Mouse (Mus musculus) neural tube, embryonic 13.5 days (tissue): Measurements from ENCODE around the gene Nr1i3. TPM values are rescaled to one million over a fixed set of nuclear protein-coding genes. Genes with fewer than 3 reads are reported as not detected.

ENCODE experiments used
- ATAC-seq: fragments of 200-750 bp; cut with Nextera tagmentation; 2 replicates; pipeline ENCODE4 v1.8.0; 2017; ENCODE audit warnings: low read depth, mild to moderate bottlenecking, moderate TSS enrichment, moderate library complexity
- H3K27ac ChIP-seq: fragments of 300-500 bp; sonication (generic); replicated peaks from 2 replicates; pipeline ENCODE4 v1.5.1; 2015; ENCODE audit warnings: moderate library complexity, mild to moderate bottlenecking, inconsistent platforms
- H3K27me3 ChIP-seq: fragments of 300-500 bp; sonication (generic); 2 replicates; pipeline ENCODE4 v1.6.1; 2015; ENCODE audit warnings: mild to moderate bottlenecking, inconsistent platforms
- H3K36me3 ChIP-seq: fragments of 300-500 bp; sonication (generic); 2 replicates; pipeline ENCODE4 v1.6.1; 2015; ENCODE audit warnings: mild to moderate bottlenecking, inconsistent platforms
- H3K4me1 ChIP-seq: fragments of 300-500 bp; sonication (generic); replicated peaks from 2 replicates; pipeline ENCODE4 v1.6.1; 2015; ENCODE audit warnings: inconsistent platforms
- H3K4me2 ChIP-seq: fragments of 300-500 bp; sonication (generic); 2 replicates; pipeline ENCODE4 v1.6.1; 2015; ENCODE audit warnings: inconsistent platforms, mild to moderate bottlenecking, moderate library complexity
- H3K4me3 ChIP-seq: fragments of 300-500 bp; sonication (generic); 2 replicates; pipeline ENCODE4 v1.5.1; 2015; ENCODE audit warnings: mild to moderate bottlenecking, inconsistent platforms
- H3K9ac ChIP-seq: fragments of 300-500 bp; sonication (generic); 2 replicates; pipeline ENCODE4 v1.6.1; 2015; ENCODE audit warnings: moderate library complexity, mild to moderate bottlenecking, inconsistent platforms
- H3K9me3 ChIP-seq: fragments of 300-500 bp; sonication (generic); 2 replicates; pipeline ENCODE4 v1.6.1; 2016; ENCODE audit warnings: inconsistent platforms
- WGBS: fragments of 180-500 bp; shearing (Covaris S2); methylation state at CpG from one replicate; pipeline ENCODE4 v1.1.7; 2015; 5-methylcytosine and 5-hydroxymethylcytosine counted together
- polyA plus RNA-seq: library from polyadenylated mRNA; unstranded; fragments of >200 nt; fragmentation: Nextera tagmentation; extraction: Ambion mirVana; gene quantifications from 2 replicates; pipeline ENCODE4 v1.2.1, GENCODE M21; 2015

The Nr1i3 gene
- polyA plus RNA-seq, 1 experiment from 2014 or later, result 0.22 TPM

- ATAC-seq, result no peak
- H3K4me3 ChIP-seq, result no peak overlapping the region
- no peaks in the 10 kb centered on the region for H3K36me3 ChIP-seq
- H3K9ac ChIP-seq, result no peak overlapping the region
- no peak overlapping the region for H3K27ac ChIP-seq
- H3K27me3 ChIP-seq, result peaks cover 33% of the 10 kb centered on the region
- H3K9me3 ChIP-seq, result no peaks in the 10 kb centered on the region
- H3K4me2 ChIP-seq, result no peak overlapping the region
- H3K4me1 ChIP-seq, result peaks cover 6% of the 10 kb centered on the region
- WGBS, result 92% methylated on average over 1 of the region's 1 CpGs
Observed at GRCm38 (mm10) chr1:171200769-171201168, 13.0 kb upstream of the Nr1i3 start.

GRCm38 (mm10) chr1:171203471-171204248, 10.1 kb upstream of the Nr1i3 start:
- H3K9me3 ChIP-seq, result no peaks in the 10 kb centered on the region
- no peaks in the 10 kb centered on the region for H3K36me3 ChIP-seq
- H3K4me1 ChIP-seq, result no peaks in the 10 kb centered on the region
- H3K4me2 ChIP-seq, result no peak overlapping the region
- no peak overlapping the region for H3K9ac ChIP-seq
- H3K27ac ChIP-seq, result no peak overlapping the region
- peaks cover 12% of the 10 kb centered on the region for H3K27me3 ChIP-seq
- 66% methylated on average over 10 of the region's 11 CpGs for WGBS
- H3K4me3 ChIP-seq, result no peak overlapping the region
- ATAC-seq, result no peak

GRCm38 (mm10) chr1:171204249-171204644, 9.5 kb upstream of the Nr1i3 start:
- Histone ChIP-seq H3K27me3 (peaks cover 6% of the 10 kb centered on the region), H3K9me3 (no peaks in the 10 kb centered on the region), H3K27ac (no peak overlapping the region), H3K9ac (no peak overlapping the region), H3K4me1 (no peaks in the 10 kb centered on the region), H3K36me3 (no peaks in the 10 kb centered on the region), H3K4me2 (no peak overlapping the region), H3K4me3 (no peak overlapping the region)
- ATAC-seq, result no peak
- WGBS, result 76% methylated on average over 7 of the region's 7 CpGs

DNA sequence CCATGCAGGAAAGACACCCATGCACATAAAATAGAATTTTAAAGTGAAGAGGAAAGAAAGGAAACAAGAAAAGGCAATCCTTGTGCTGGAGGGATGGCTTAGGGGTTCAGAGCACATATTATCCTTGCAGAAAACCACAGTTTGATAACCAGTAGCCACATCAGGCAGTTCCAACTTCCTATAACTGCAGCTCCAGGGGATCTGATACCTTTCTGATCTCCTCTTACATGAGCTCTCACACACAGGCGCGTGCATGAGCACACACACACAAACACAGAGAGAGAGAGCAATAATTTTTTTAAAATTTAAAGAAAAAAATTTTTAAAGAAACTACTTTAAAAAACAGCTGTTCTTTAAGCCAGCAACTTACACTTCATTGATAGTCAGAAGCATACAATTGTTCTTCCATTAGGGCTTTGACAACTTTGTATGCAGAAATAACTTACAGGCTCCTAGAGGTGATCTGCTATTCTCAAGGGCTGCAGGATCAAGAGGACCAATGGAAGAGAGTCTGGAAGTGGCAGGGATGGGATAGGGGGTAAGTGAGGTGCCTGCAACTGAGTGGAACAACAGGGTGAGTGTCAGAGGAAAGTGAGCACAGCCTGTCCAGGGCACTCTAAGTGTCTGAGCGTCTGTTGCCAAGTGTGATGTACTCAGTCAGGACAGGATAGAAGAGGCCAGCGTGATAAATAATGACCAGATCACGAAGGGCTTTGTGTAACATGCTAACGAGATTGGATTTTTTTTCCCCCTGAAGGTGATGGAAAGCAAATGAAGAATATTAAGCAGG, 7.9 kb upstream of the Nr1i3 start:
- no peak for ATAC-seq
- H3K27me3 ChIP-seq, result no peaks in the 10 kb centered on the region

DNA sequence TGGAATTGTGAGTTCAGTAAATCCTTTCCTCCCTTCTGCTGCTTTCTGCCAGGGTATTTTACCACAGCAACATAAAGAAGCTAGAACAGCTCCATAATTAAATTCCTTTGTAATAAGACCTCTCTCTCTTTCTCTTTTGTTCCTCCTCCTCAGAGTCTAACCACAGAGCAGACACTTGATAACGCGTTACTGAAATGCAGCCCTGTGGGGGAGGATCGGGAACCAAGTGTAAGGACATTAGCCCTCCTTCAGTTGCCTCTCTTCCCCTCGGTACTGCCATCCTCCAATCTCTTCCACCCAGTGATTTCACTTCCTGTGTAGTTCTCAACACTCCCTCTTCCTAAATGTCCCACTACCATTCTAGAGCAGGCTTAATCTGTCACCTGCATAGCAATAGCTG, 4.4 kb upstream of the Nr1i3 start:
- Histone ChIP-seq H3K4me2 (no peak overlapping the region), H3K4me1 (no peaks in the 10 kb centered on the region), H3K36me3 (no peaks in the 10 kb centered on the region), H3K9ac (no peak overlapping the region), H3K9me3 (no peaks in the 10 kb centered on the region), H3K4me3 (no peak overlapping the region), H3K27me3 (0 out of 2 replicates have a peak, but pooled peaks cover 5% of the 10 kb centered on the region), H3K27ac (no peak overlapping the region)
- ATAC-seq, result no peak
- 20% methylated on average over 4 of the region's 4 CpGs for WGBS

More for the DNA sequence above, 7.9 kb upstream of the Nr1i3 start:
- Histone ChIP-seq H3K4me1 (no peaks in the 10 kb centered on the region), H3K9me3 (no peaks in the 10 kb centered on the region), H3K4me2 (no peak overlapping the region), H3K4me3 (no peak overlapping the region), H3K27ac (no peak overlapping the region), H3K9ac (no peak overlapping the region), H3K36me3 (no peaks in the 10 kb centered on the region)
- 64% methylated on average over 6 of the region's 6 CpGs for WGBS

DNA sequence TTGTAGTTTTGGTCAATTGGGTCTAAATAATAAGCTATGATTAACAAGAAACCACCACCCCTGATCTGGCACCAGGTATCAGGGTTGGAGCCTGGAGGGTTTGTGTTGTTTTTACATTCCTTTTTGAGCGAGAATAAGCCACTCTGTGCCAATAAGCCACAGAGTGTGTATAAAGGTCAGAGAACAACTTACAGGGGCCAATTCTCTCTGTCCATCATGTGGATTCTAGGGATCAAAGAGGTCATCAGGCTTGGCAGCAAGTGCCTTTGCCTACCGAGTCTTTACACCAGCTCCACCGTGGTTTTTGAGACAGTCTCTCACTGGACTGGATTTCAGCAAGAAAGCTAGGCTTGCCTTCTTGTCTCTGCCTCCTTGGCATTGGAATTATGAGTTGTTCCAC, 916 bp upstream of the Nr1i3 start:
- no peaks in the 10 kb centered on the region for H3K9me3 ChIP-seq
- H3K4me1 ChIP-seq, result no peaks in the 10 kb centered on the region
- peaks cover 2% of the 10 kb centered on the region; the same call in 1 of the 2 replicates for H3K36me3 ChIP-seq
- no peak for ATAC-seq
- H3K4me3 ChIP-seq, result no peak overlapping the region
- no peak overlapping the region for H3K27ac ChIP-seq
- no peak overlapping the region for H3K9ac ChIP-seq
- 0 out of 2 replicates have a peak, but pooled peaks cover 6% of the 10 kb centered on the region for H3K27me3 ChIP-seq
- H3K4me2 ChIP-seq, result no peak overlapping the region
- WGBS, result 66% methylated on average over 3 of the region's 3 CpGs

- Histone ChIP-seq H3K4me1 (peaks cover 10% of the 10 kb centered on the region), H3K27me3 (0 out of 2 replicates have a peak, but pooled peaks cover 6% of the 10 kb centered on the region), H3K9ac (no peak overlapping the region), H3K27ac (no peak overlapping the region), H3K4me2 (no peak overlapping the region), H3K36me3 (peaks cover 27% of the 10 kb centered on the region), H3K4me3 (no peak overlapping the region), H3K9me3 (no peaks in the 10 kb centered on the region)
- ATAC-seq, result no peak
- WGBS, result 92% methylated on average over 18 of the region's 18 CpGs
Observed at GRCm38 (mm10) chr1:171216241-171216955, 2.6 kb downstream of the Nr1i3 start.

GRCm38 (mm10) chr1:171220871-171221270, 7.1 kb downstream of the Nr1i3 start:
- 9% methylated on average over 10 of the region's 10 CpGs for WGBS
- H3K9me3 ChIP-seq, result no peaks in the 10 kb centered on the region
- peak; percentile 12; the same call in 1 of the 2 replicates for ATAC-seq
- no peaks in the 10 kb centered on the region for H3K27me3 ChIP-seq
- peaks cover 19% of the 10 kb centered on the region for H3K4me1 ChIP-seq
- H3K9ac ChIP-seq, result no peak overlapping the region
- H3K27ac ChIP-seq, result no peak overlapping the region
- H3K36me3 ChIP-seq, result peaks cover 27% of the 10 kb centered on the region
- H3K4me2 ChIP-seq, result peak overlapping the region; percentile 82
- H3K4me3 ChIP-seq, result peak overlapping the region; percentile 52

- Histone ChIP-seq H3K9ac (peak overlapping the region; percentile 76), H3K4me1 (peaks cover 19% of the 10 kb centered on the region), H3K36me3 (peaks cover 27% of the 10 kb centered on the region), H3K4me3 (peak overlapping the region; percentile 52), H3K4me2 (peak overlapping the region; percentile 82), H3K27me3 (no peaks in the 10 kb centered on the region), H3K9me3 (no peaks in the 10 kb centered on the region), H3K27ac (peak overlapping the region; percentile 20; the same call in 1 of the 2 replicates)
- 5% methylated on average over 22 of the region's 22 CpGs for WGBS
- no peak; the same call in none of the 2 replicates for ATAC-seq
Observed at GRCm38 (mm10) chr1:171221281-171222193, 7.8 kb downstream of the Nr1i3 start.

- WGBS, result 2% methylated on average over 28 of the region's 28 CpGs
- peak; percentile 95 for ATAC-seq
- Histone ChIP-seq H3K9me3 (no peaks in the 10 kb centered on the region), H3K4me2 (peak within 1 kb of the TSS; percentile 82), H3K27ac (peak within 1 kb of the TSS; percentile 63), H3K27me3 (no peaks in the 10 kb centered on the region), H3K4me3 (peak within 1 kb of the TSS; percentile 52), H3K9ac (peak within 1 kb of the TSS; percentile 76), H3K36me3 (peaks cover 27% of the 10 kb centered on the region), H3K4me1 (peaks cover 19% of the 10 kb centered on the region)
Observed at GRCm38 (mm10) chr1:171222238-171223155, 8.7 kb downstream of the Nr1i3 start, which contains the start of gene Tomm40l. Gene Tomm40l, minus strand, starts transcription at chr1:171222514.
